Mouse (Mus musculus) testis, adult 2 months (tissue): ENCODE measurements around the gene Calm2.

Source experiments
- CTCF ChIP-seq: fragments of 200-500 bp; IDR thresholded peaks from 2 replicates; pipeline ENCODE4 v1.5.1; 2012; ENCODE audit warnings: low read depth, mild to moderate bottlenecking, inconsistent platforms, low read length, moderate library complexity; ENCODE audit not compliant: control insufficient read depth, insufficient read depth, insufficient replicate concordance
- POLR2A ChIP-seq: fragments of 200-500 bp; IDR thresholded peaks from 2 replicates; pipeline ENCODE4 v1.6.1; 2012; ENCODE audit warnings: low read depth, mild to moderate bottlenecking, inconsistent platforms, low read length, moderate library complexity; ENCODE audit not compliant: control insufficient read depth

GRCm38 (mm10) chr17:87474501-87474795, 27.7 kb upstream of the Calm2 start:
- TF ChIP-seq CTCF (no peak), POLR2A (no peak)
